Mouse (Mus musculus) midbrain, embryonic 12.5 days (tissue): ENCODE results near the gene Lim2. TPM values are rescaled to one million over a fixed set of nuclear protein-coding genes. Genes with fewer than 3 reads are reported as not detected.
"Not testable (repeated sequence)": the region's sequence is repeated elsewhere in the genome, so short reads cannot be mapped to it uniquely, and the experiment has no call there.

ENCODE experiments used
- ATAC-seq: fragments of 200-750 bp; cut with Nextera tagmentation; 2 replicates; pipeline ENCODE4 v1.8.0; 2017; ENCODE audit warnings: low read depth, moderate TSS enrichment, moderate library complexity; ENCODE audit not compliant: low FRiP score
- H3K27ac ChIP-seq: fragments of 300-500 bp; sonication (generic); replicated peaks from 2 replicates; pipeline ENCODE4 v1.5.1; 2016; ENCODE audit warnings: mild to moderate bottlenecking
- H3K27me3 ChIP-seq: fragments of 300-500 bp; sonication (generic); 2 replicates; pipeline ENCODE4 v1.6.1; 2016; ENCODE audit warnings: mild to moderate bottlenecking
- H3K36me3 ChIP-seq: fragments of 300-500 bp; sonication (generic); 2 replicates; pipeline ENCODE4 v1.6.1; 2016
- H3K4me1 ChIP-seq: fragments of 300-500 bp; sonication (generic); 2 replicates; pipeline ENCODE4 v1.6.1; 2016
- H3K4me2 ChIP-seq: fragments of 300-500 bp; sonication (generic); replicated peaks from 2 replicates; pipeline ENCODE4 v1.6.1; 2016; ENCODE audit warnings: mild to moderate bottlenecking, moderate library complexity
- H3K4me3 ChIP-seq: fragments of 300-500 bp; sonication (generic); 2 replicates; pipeline ENCODE4 v1.5.1; 2016; ENCODE audit warnings: mild to moderate bottlenecking
- H3K9ac ChIP-seq: fragments of 300-500 bp; sonication (generic); replicated peaks from 2 replicates; pipeline ENCODE4 v1.6.1; 2016; ENCODE audit warnings: mild to moderate bottlenecking, moderate library complexity
- H3K9me3 ChIP-seq: fragments of 300-500 bp; sonication (generic); 2 replicates; pipeline ENCODE4 v1.6.1; 2016; ENCODE audit warnings: mild to moderate bottlenecking
- WGBS: fragments of 180-500 bp; shearing (Covaris S2); methylation state at CpG from one replicate; pipeline ENCODE4 v1.1.7; 2016; 5-methylcytosine and 5-hydroxymethylcytosine counted together
- polyA plus RNA-seq: library from polyadenylated mRNA; unstranded; fragments of >200 nt; fragmentation: Nextera tagmentation; extraction: Ambion mirVana; gene quantifications from 2 replicates; pipeline ENCODE4 v1.2.1, GENCODE M21; 2016

Gene Lim2
- polyA plus RNA-seq: not detected in 2 replicates

- peaks cover 4% of the 10 kb centered on the region; the same call in 1 of the 2 replicates for H3K4me1 ChIP-seq
- H3K27me3 ChIP-seq: no peaks in the 10 kb centered on the region
- H3K36me3 ChIP-seq: no peaks in the 10 kb centered on the region
- H3K27ac ChIP-seq: no peak within 1 kb of the TSS
- H3K9ac ChIP-seq: no peak within 1 kb of the TSS
- 90% methylated on average over 8 of the region's 8 CpGs for WGBS
- no peak within 1 kb of the TSS for H3K4me2 ChIP-seq
- H3K9me3 ChIP-seq: no peaks in the 10 kb centered on the region
- ATAC-seq: no peak
- no peak within 1 kb of the TSS for H3K4me3 ChIP-seq
Observed at GRCm38 (mm10) chr7:43427406-43427805, at the start of gene Lim2. Lim2 (plus strand) TSS chr7:43427670.

- Histone ChIP-seq H3K4me3 (no peak overlapping the region), H3K27me3 (no peaks in the 10 kb centered on the region), H3K36me3 (no peaks in the 10 kb centered on the region), H3K4me2 (no peak overlapping the region), H3K9ac (no peak overlapping the region), H3K27ac (no peak overlapping the region), H3K4me1 (no peaks in the 10 kb centered on the region), H3K9me3 (no peaks in the 10 kb centered on the region)
- 18% methylated on average over 5 of the region's 5 CpGs for WGBS
- ATAC-seq: no peak
Observed at GRCm38 (mm10) chr7:43378226-43378625, 49.2 kb upstream of the Lim2 start.

GRCm38 (mm10) chr7:43392349-43393121, 34.9 kb upstream of the Lim2 start:
- Histone ChIP-seq H3K4me2 (no peak overlapping the region), H3K4me3 (no peak overlapping the region), H3K9ac (no peak overlapping the region), H3K9me3 (no peaks in the 10 kb centered on the region), H3K27me3 (no peaks in the 10 kb centered on the region), H3K36me3 (no peaks in the 10 kb centered on the region), H3K27ac (no peak overlapping the region), H3K4me1 (no peaks in the 10 kb centered on the region)
- no peak for ATAC-seq
- WGBS: 84% methylated on average over 8 of the region's 8 CpGs

- Histone ChIP-seq H3K36me3 (no peaks in the 10 kb centered on the region), H3K9me3 (no peaks in the 10 kb centered on the region), H3K4me2 (no peak overlapping the region), H3K4me3 (no peak overlapping the region), H3K9ac (no peak overlapping the region), H3K27ac (no peak overlapping the region), H3K27me3 (no peaks in the 10 kb centered on the region), H3K4me1 (no peaks in the 10 kb centered on the region)
- no peak for ATAC-seq
- WGBS: 80% methylated on average over 2 of the region's 2 CpGs
Observed at GRCm38 (mm10) chr7:43399501-43399900, 28.0 kb upstream of the Lim2 start.

- WGBS: 46% methylated on average over 2 of the region's 2 CpGs
- H3K4me1 ChIP-seq: no peaks in the 10 kb centered on the region
Observed at GRCm38 (mm10) chr7:43402718-43403117, 24.8 kb upstream of the Lim2 start.

GRCm38 (mm10) chr7:43407573-43407972, 19.9 kb upstream of the Lim2 start:
- no peak for ATAC-seq
- WGBS: 81% methylated on average over 3 of the region's 3 CpGs
- H3K9me3 ChIP-seq: no peaks in the 10 kb centered on the region
- H3K9ac ChIP-seq: no peak overlapping the region
- no peaks in the 10 kb centered on the region for H3K4me1 ChIP-seq
- H3K4me3 ChIP-seq: no peak overlapping the region
- H3K27ac ChIP-seq: no peak overlapping the region
- H3K36me3 ChIP-seq: no peaks in the 10 kb centered on the region
- H3K27me3 ChIP-seq: no peaks in the 10 kb centered on the region
- no peak overlapping the region for H3K4me2 ChIP-seq

More at GRCm38 (mm10) chr7:43402718-43403117, 24.8 kb upstream of the Lim2 start:
- H3K27ac ChIP-seq: no peak overlapping the region
- no peak overlapping the region for H3K4me3 ChIP-seq
- H3K27me3 ChIP-seq: no peaks in the 10 kb centered on the region
- H3K9ac ChIP-seq: no peak overlapping the region
- no peak overlapping the region for H3K4me2 ChIP-seq
- ATAC-seq: no peak
- H3K9me3 ChIP-seq: no peaks in the 10 kb centered on the region
- H3K36me3 ChIP-seq: no peaks in the 10 kb centered on the region

- H3K36me3 ChIP-seq: no peaks in the 10 kb centered on the region
- no peak within 1 kb of the TSS for H3K4me3 ChIP-seq
- no peaks in the 10 kb centered on the region for H3K4me1 ChIP-seq
- H3K27ac ChIP-seq: no peak within 1 kb of the TSS
- H3K9ac ChIP-seq: no peak within 1 kb of the TSS
- no peak within 1 kb of the TSS for H3K4me2 ChIP-seq
- H3K27me3 ChIP-seq: no peaks in the 10 kb centered on the region
- H3K9me3 ChIP-seq: no peaks in the 10 kb centered on the region
- WGBS: 89% methylated on average over 4 of the region's 4 CpGs
- no peak for ATAC-seq
Observed at GRCm38 (mm10) chr7:43408131-43408553, 19.3 kb upstream of the Lim2 start, which contains the start of gene Siglecg. Siglecg (plus strand) TSS chr7:43408204.

- Histone ChIP-seq H3K27me3 (no peaks in the 10 kb centered on the region), H3K36me3 (no peaks in the 10 kb centered on the region), H3K4me3 (no peak overlapping the region), H3K9me3 (no peaks in the 10 kb centered on the region), H3K27ac (no peak overlapping the region), H3K4me1 (no peaks in the 10 kb centered on the region), H3K9ac (no peak overlapping the region), H3K4me2 (no peak overlapping the region)
- ATAC-seq: no peak
- 81% methylated on average over 3 of the region's 3 CpGs for WGBS
Observed at GRCm38 (mm10) chr7:43409084-43409483, 18.4 kb upstream of the Lim2 start.

- H3K36me3 ChIP-seq, H3K9me3 ChIP-seq, H3K4me1 ChIP-seq, H3K9ac ChIP-seq, H3K27me3 ChIP-seq, H3K27ac ChIP-seq, ATAC-seq, H3K4me3 ChIP-seq, H3K4me2 ChIP-seq: not testable (repeated sequence)
- 35% methylated on average over 4 of the region's 4 CpGs for WGBS
Observed at GRCm38 (mm10) chr7:43411724-43412123, 15.7 kb upstream of the Lim2 start.

GRCm38 (mm10) chr7:43417298-43417697, 10.2 kb upstream of the Lim2 start:
- Histone ChIP-seq H3K9me3 (no peaks in the 10 kb centered on the region), H3K4me3 (no peak overlapping the region), H3K9ac (no peak overlapping the region), H3K4me1 (no peaks in the 10 kb centered on the region), H3K27me3 (no peaks in the 10 kb centered on the region), H3K4me2 (no peak overlapping the region), H3K27ac (no peak overlapping the region), H3K36me3 (no peaks in the 10 kb centered on the region)
- ATAC-seq: no peak
- 88% methylated on average over 10 of the region's 10 CpGs for WGBS

GRCm38 (mm10) chr7:43422995-43423617, 4.4 kb upstream of the Lim2 start:
- no peak overlapping the region for H3K27ac ChIP-seq
- H3K4me2 ChIP-seq: peak overlapping the region; percentile 27
- 14% methylated on average over 11 of the region's 11 CpGs for WGBS

GRCm38 (mm10) chr7:43423991-43424625, 3.4 kb upstream of the Lim2 start:
- H3K4me2 ChIP-seq: no peak overlapping the region
- H3K27ac ChIP-seq: no peak overlapping the region
- peaks cover 4% of the 10 kb centered on the region; the same call in 1 of the 2 replicates for H3K4me1 ChIP-seq
- H3K4me3 ChIP-seq: no peak overlapping the region
- H3K9ac ChIP-seq: no peak overlapping the region
- WGBS: 58% methylated on average over 3 of the region's 3 CpGs
- H3K27me3 ChIP-seq: no peaks in the 10 kb centered on the region
- no peak for ATAC-seq
- H3K9me3 ChIP-seq: no peaks in the 10 kb centered on the region
- H3K36me3 ChIP-seq: no peaks in the 10 kb centered on the region

More at GRCm38 (mm10) chr7:43422995-43423617, 4.4 kb upstream of the Lim2 start:
- ATAC-seq: peak; percentile 89
- peaks cover 4% of the 10 kb centered on the region; the same call in 1 of the 2 replicates for H3K4me1 ChIP-seq
- no peaks in the 10 kb centered on the region for H3K27me3 ChIP-seq
- no peaks in the 10 kb centered on the region for H3K36me3 ChIP-seq
- H3K9me3 ChIP-seq: no peaks in the 10 kb centered on the region
- H3K9ac ChIP-seq: no peak overlapping the region
- H3K4me3 ChIP-seq: no peak overlapping the region
